Mouse (Mus musculus) thymus, postnatal 25 days (tissue): Measurements from ENCODE around the gene Wtip.
"Not testable (repeated sequence)": the region's sequence is repeated elsewhere in the genome, so short reads cannot be mapped to it uniquely, and the experiment has no call there.

ENCODE experiments used
- DNase-seq: peaks from one replicate; pipeline ENCODE4 v3.0.0; 2022

Wtip gene

GRCm38 (mm10) chr7:34133117-34133762 lies at the start of gene Wtip:
TSS of gene Wtip (minus strand) at chr7:34133268.
- DNase-seq: no peak

- DNase-seq: not testable (repeated sequence)
Observed at GRCm38 (mm10) chr7:34176241-34176640, 43.2 kb upstream of the Wtip start.

GRCm38 (mm10) chr7:34172251-34172650 lies 39.2 kb upstream of the Wtip start:
- no peak for DNase-seq

GRCm38 (mm10) chr7:34169454-34169853 lies 36.4 kb upstream of the Wtip start, which contains the start of gene Uba2:
TSS of gene Uba2 (minus strand) at chr7:34169599.
- no peak for DNase-seq

GRCm38 (mm10) chr7:34168470-34169251 lies 35.6 kb upstream of the Wtip start:
- peak; percentile 90 for DNase-seq

- DNase-seq: no peak
Observed at GRCm38 (mm10) chr7:34167766-34168469, 34.9 kb upstream of the Wtip start.

- DNase-seq: peak; percentile 32
Observed at GRCm38 (mm10) chr7:34166850-34167249, 33.8 kb upstream of the Wtip start.

- no peak for DNase-seq
Observed at GRCm38 (mm10) chr7:34165999-34166398, 32.9 kb upstream of the Wtip start.

GRCm38 (mm10) chr7:34164671-34165070 lies 31.6 kb upstream of the Wtip start:
- DNase-seq: no peak

- DNase-seq: no peak
Observed at GRCm38 (mm10) chr7:34159167-34159566, 26.1 kb upstream of the Wtip start.

GRCm38 (mm10) chr7:34157994-34158393 lies 24.9 kb upstream of the Wtip start:
- no peak for DNase-seq

GRCm38 (mm10) chr7:34147193-34147592 lies 14.1 kb upstream of the Wtip start:
- no peak for DNase-seq

- DNase-seq: no peak
Observed at GRCm38 (mm10) chr7:34141123-34141522, 8.1 kb upstream of the Wtip start.

GRCm38 (mm10) chr7:34139493-34139892 lies 6.4 kb upstream of the Wtip start:
- DNase-seq: no peak

GRCm38 (mm10) chr7:34134336-34134735 lies 1.3 kb upstream of the Wtip start:
- no peak for DNase-seq

GRCm38 (mm10) chr7:34132355-34133079 lies 551 bp downstream of the Wtip start:
- DNase-seq: no peak

GRCm38 (mm10) chr7:34131959-34132354 lies 1.1 kb downstream of the Wtip start:
- no peak for DNase-seq

- no peak for DNase-seq
Observed at GRCm38 (mm10) chr7:34131118-34131517, 1.9 kb downstream of the Wtip start.

GRCm38 (mm10) chr7:34126291-34126690 lies 6.8 kb downstream of the Wtip start:
- no peak for DNase-seq

- DNase-seq: no peak
Observed at GRCm38 (mm10) chr7:34125346-34125745, 7.7 kb downstream of the Wtip start.

GRCm38 (mm10) chr7:34122987-34123720 lies 9.9 kb downstream of the Wtip start:
- DNase-seq: no peak

- DNase-seq: not testable (repeated sequence)
Observed at GRCm38 (mm10) chr7:34120636-34121035, 12.4 kb downstream of the Wtip start.
